ENCODE assay signal across 9 mouse cellular contexts in genomic region chr5:110415806-110416700, GRCm38 (mm10). TPM values are rescaled to one million over a fixed set of nuclear protein-coding genes. Genes with fewer than 3 reads are reported as not detected.
A peak's percentile ranks its signal among the peaks of the same experiment; 100 is the strongest.
DNase-seq lines count a peak whose midpoint lies in the region; ATAC-seq and TF ChIP-seq lines count a peak whose summit lies in the region.
"Had no signal": no experiment of that assay in that cellular context is flagged by ENCODE, and none has a peak within 500 bp of the region (broad histone marks: within the 10 kb centered on the region; RNA-seq: fewer than 3 reads in every experiment).

No protein-coding gene starts in this region.

- no peak overlapping the region for H3K9ac ChIP-seq in ES-Bruce4 (ENCODE audit: low read depth, poor library complexity, severe bottlenecking)
- H3K9ac ChIP-seq in midbrain, embryonic 11.5 days (ENCODE audit: low read length): peak overlapping the region; percentile 20; the same call in 1 of the 2 replicates

- TF ChIP-seq POLR2A in ES-Bruce4 (IDR thresholded peaks at IDR 0.05; ENCODE audit: insufficient read depth, low read length): no peak

- H3K27me3 ChIP-seq in ES-Bruce4 (ENCODE audit: control insufficient read depth, insufficient read depth, low read length, poor library complexity, severe bottlenecking): no peaks in the 10 kb centered on the region
- no peaks in the 10 kb centered on the region for H3K27me3 ChIP-seq in heart, embryonic 10.5 days (ENCODE audit: insufficient read depth, poor library complexity, severe bottlenecking)
- H3K27me3 ChIP-seq in midbrain, embryonic 11.5 days (ENCODE audit: control insufficient read depth, insufficient read depth, low read length): no peaks in the 10 kb centered on the region; the same call in 1 of the 2 replicates

- WGBS in heart, embryonic 10.5 days: 33% methylated on average over 13 of the region's 13 CpGs
- 38% methylated on average over 13 of the region's 13 CpGs for WGBS in midbrain, embryonic 11.5 days

- peaks cover 12% of the 10 kb centered on the region for H3K4me1 ChIP-seq in ES-Bruce4 (ENCODE audit: control insufficient read depth, insufficient read depth, low read length)
- H3K4me1 ChIP-seq in heart, embryonic 10.5 days: peaks cover 42% of the 10 kb centered on the region
- peaks cover 34% of the 10 kb centered on the region for H3K4me1 ChIP-seq in midbrain, embryonic 11.5 days (ENCODE audit: control insufficient read depth, insufficient read depth, low read length)

- H3K36me3 ChIP-seq in ES-Bruce4 (ENCODE audit: control insufficient read depth, insufficient read depth, low read length, poor library complexity, severe bottlenecking): no peaks in the 10 kb centered on the region
- H3K36me3 ChIP-seq in heart, embryonic 10.5 days: peaks cover 22% of the 10 kb centered on the region
- no peaks in the 10 kb centered on the region; the same call in 1 of the 2 replicates for H3K36me3 ChIP-seq in midbrain, embryonic 11.5 days (ENCODE audit: control insufficient read depth, insufficient read depth, low read length)

- no peak overlapping the region for H3K4me3 ChIP-seq in ES-Bruce4 (ENCODE audit: low read depth, low read length)
- H3K4me3 ChIP-seq in heart, embryonic 10.5 days: no peak overlapping the region
- no peak overlapping the region for H3K4me3 ChIP-seq in midbrain, embryonic 11.5 days (ENCODE audit: low read depth, low read length)

- TF ChIP-seq CTCF in ES-Bruce4 (IDR thresholded peaks at IDR 0.05; ENCODE audit: low read depth, low read length): no peak

- H3K9me3 ChIP-seq in ES-Bruce4 (replicated peaks; ENCODE audit: control insufficient read depth, insufficient read depth, low read length, poor library complexity, severe bottlenecking): no peaks in the 10 kb centered on the region
- no peaks in the 10 kb centered on the region for H3K9me3 ChIP-seq in heart, embryonic 10.5 days
- H3K9me3 ChIP-seq in midbrain, embryonic 11.5 days (ENCODE audit: control insufficient read depth, low read length): no peaks in the 10 kb centered on the region

- peak; percentile 49 for DNase-seq in adrenal gland, adult 2 months
- DNase-seq in adrenal gland, postnatal 4 days (ENCODE audit: low spot score in 2 of 2): no peak
- no peak for DNase-seq in heart, embryonic 10.5 days (ENCODE audit: low spot score)
- DNase-seq in midbrain, embryonic 11.5 days (ENCODE audit: low spot score, missing footprints): peak; percentile 78
- no peak for DNase-seq in adipocyte (ENCODE audit: low spot score)
- no peak for DNase-seq in layer of hippocampus, adult 9-10 months (ENCODE audit: low spot score)
- DNase-seq in Muller cell, postnatal 12 days (ENCODE audit: inconsistent ontology term): no peak
- DNase-seq: lung, postnatal 4 days had no signal

- peak; percentile 18 for ATAC-seq in midbrain, embryonic 11.5 days (ENCODE audit: low FRiP score)

- H3K27ac ChIP-seq in ES-Bruce4 (ENCODE audit: insufficient read depth, low read length): peak overlapping the region; percentile 21; the same call in 1 of the 2 replicates
- peak overlapping the region; percentile 81 for H3K27ac ChIP-seq in heart, embryonic 10.5 days
- peak overlapping the region; percentile 80 for H3K27ac ChIP-seq in midbrain, embryonic 11.5 days (ENCODE audit: low read depth, low read length)

- H3K4me2 ChIP-seq in midbrain, embryonic 11.5 days: peak overlapping the region; percentile 0

- peak; percentile 74; the same call in 1 of the 2 replicates for TF ChIP-seq EP300 in ES-Bruce4 (IDR thresholded peaks at IDR 0.05; ENCODE audit: insufficient read depth, low read depth, low read length)

RNA-seq across cellular contexts. Expression of gene Fbrsl1, which starts 32.2 kb away (rescaled TPM):
- total RNA-seq in adrenal gland, adult 2 months (2021): 10 to 100 TPM; 56.7 to 67.2 TPM
- 267 and 295 TPM in 2 replicates for polyA plus RNA-seq in adrenal gland, adult 2 months (2012; rRNA removed)
- total RNA-seq in adrenal gland, postnatal 4 days (2021): 10 to 100 TPM; 97.9 to 99.9 TPM
- polyA plus RNA-seq in ES-Bruce4 (2011; ENCODE audit: insufficient read depth, insufficient read length, low read depth, missing spikeins): 51.7 and 65.7 TPM in 2 replicates
- polyA plus RNA-seq in heart, embryonic 10.5 days (2016; fragmentation: Nextera tagmentation; extraction: Ambion mirVana): 9.6 and 11.1 TPM in 2 replicates
- 11.3 and 14.9 TPM in 2 replicates for polyA plus RNA-seq in midbrain, embryonic 11.5 days (2014; fragmentation: Nextera tagmentation; extraction: Ambion mirVana)

Comparison
In these comparisons a context has a peak if more than half of its experiments do, and no peak if none do; other contexts are left out.
1. DNase-seq: peak in adrenal gland, adult 2 months (single experiment) and midbrain, embryonic 11.5 days (single experiment); none in adrenal gland, postnatal 4 days (0 of 2), heart, embryonic 10.5 days (single experiment), adipocyte (single experiment), layer of hippocampus, adult 9-10 months (single experiment) and Muller cell, postnatal 12 days (single experiment).
2. H3K27ac ChIP-seq: peak in every context shown above with its lines; median percentile 81 in heart, embryonic 10.5 days; 80 in midbrain, embryonic 11.5 days; 21 in ES-Bruce4.